In genomic region chr4:22047730-22048455, GRCm38 (mm10) we compare ENCODE assay signal across 27 mouse cellular contexts.
DNase-seq lines count a peak whose midpoint lies in the region; ATAC-seq and TF ChIP-seq lines count a peak whose summit lies in the region.
"Had no signal": no experiment of that assay in that cellular context is flagged by ENCODE, and none has a peak within 500 bp of the region (broad histone marks: within the 10 kb centered on the region; RNA-seq: fewer than 3 reads in every experiment).

No protein-coding gene starts in this region.

- TF ChIP-seq POLR2A in ES-Bruce4 (IDR thresholded peaks at IDR 0.05; ENCODE audit: insufficient read depth, low read length): no peak

- TF ChIP-seq EP300 in ES-Bruce4 (IDR thresholded peaks at IDR 0.05; ENCODE audit: insufficient read depth, low read depth, low read length): peak; percentile 21; the same call in 1 of the 2 replicates

- peak overlapping the region; percentile 97 for H3K27ac ChIP-seq in ES-Bruce4 (ENCODE audit: insufficient read depth, low read length)
- no peak overlapping the region for H3K27ac ChIP-seq in midbrain, embryonic 16.5 days (ENCODE audit: low read length)
- H3K27ac ChIP-seq: embryonic facial prominence, embryonic 13.5 days; forebrain, embryonic 10.5 days; forebrain, embryonic 15.5 days; heart, embryonic 13.5 days; hindbrain, embryonic 10.5 days; hindbrain, embryonic 15.5 days; limb, embryonic 12.5 days; lung, embryonic 15.5 days; midbrain, embryonic 13.5 days; stomach, embryonic 15.5 days had no signal

- no peak for ATAC-seq in midbrain, embryonic 16.5 days
- ATAC-seq: forebrain, embryonic 15.5 days; inflammation-experienced regulatory T-cells, adult 6 months; midbrain, embryonic 13.5 days had no signal

- intact Hi-C loops in left cerebral cortex, postnatal 36 days (cut with DNase I): no loop called here

- no peak overlapping the region for H3K9ac ChIP-seq in ES-Bruce4 (ENCODE audit: low read depth, poor library complexity, severe bottlenecking)
- H3K9ac ChIP-seq in midbrain, embryonic 16.5 days (ENCODE audit: low read depth, low read length): no peak overlapping the region
- H3K9ac ChIP-seq: embryonic facial prominence, embryonic 13.5 days; forebrain, embryonic 15.5 days; heart, embryonic 13.5 days; hindbrain, embryonic 15.5 days; limb, embryonic 12.5 days; lung, embryonic 15.5 days; midbrain, embryonic 13.5 days; stomach, embryonic 15.5 days had no signal

- peak; percentile 5 to 7 for DNase-seq in left cerebral cortex, postnatal 36 days (ENCODE audit: low spot score in 2 of 2)
- DNase-seq in left cerebral cortex, adult 18-20 months (ENCODE audit: low spot score in 2 of 2): no peak
- DNase-seq in 416B (ENCODE audit: low read depth): peak; percentile 1
- DNase-seq in WW6 (ENCODE audit: low read depth, low spot score): peak; percentile 20
- DNase-seq in embryo, embryonic 11 days: no peak
- DNase-seq: adrenal gland, postnatal 10 days; cerebellum, adult 11 months; cerebellum, adult 9-10 months; heart, postnatal 10 days; kidney, adult 11 months; kidney, postnatal 14 days; layer of hippocampus, adult 9-11 months; thymus, adult 18-20 months; thymus, postnatal 25 days had no signal

- H3K4me1 ChIP-seq in ES-Bruce4 (ENCODE audit: control insufficient read depth, insufficient read depth, low read length): no peaks in the 10 kb centered on the region
- H3K4me1 ChIP-seq in midbrain, embryonic 16.5 days (ENCODE audit: control insufficient read depth, insufficient read depth, low read length): no peaks in the 10 kb centered on the region
- H3K4me1 ChIP-seq: embryonic facial prominence, embryonic 13.5 days; forebrain, embryonic 10.5 days; forebrain, embryonic 15.5 days; heart, embryonic 13.5 days; hindbrain, embryonic 10.5 days; hindbrain, embryonic 15.5 days; limb, embryonic 12.5 days; lung, embryonic 15.5 days; midbrain, embryonic 13.5 days; stomach, embryonic 15.5 days had no signal

- TF ChIP-seq CTCF in ES-Bruce4 (IDR thresholded peaks at IDR 0.05; ENCODE audit: low read depth, low read length): no peak

- no peaks in the 10 kb centered on the region for H3K36me3 ChIP-seq in ES-Bruce4 (ENCODE audit: control insufficient read depth, insufficient read depth, low read length, poor library complexity, severe bottlenecking)
- no peaks in the 10 kb centered on the region for H3K36me3 ChIP-seq in midbrain, embryonic 16.5 days (ENCODE audit: control insufficient read depth, insufficient read depth, low read length)
- H3K36me3 ChIP-seq: embryonic facial prominence, embryonic 13.5 days; forebrain, embryonic 10.5 days; forebrain, embryonic 15.5 days; heart, embryonic 13.5 days; hindbrain, embryonic 10.5 days; hindbrain, embryonic 15.5 days; limb, embryonic 12.5 days; lung, embryonic 15.5 days; midbrain, embryonic 13.5 days; stomach, embryonic 15.5 days had no signal

- H3K27me3 ChIP-seq in ES-Bruce4 (ENCODE audit: control insufficient read depth, insufficient read depth, low read length, poor library complexity, severe bottlenecking): no peaks in the 10 kb centered on the region
- H3K27me3 ChIP-seq in midbrain, embryonic 16.5 days (ENCODE audit: control insufficient read depth, insufficient read depth, low read depth, low read length): no peaks in the 10 kb centered on the region
- H3K27me3 ChIP-seq: embryonic facial prominence, embryonic 13.5 days; forebrain, embryonic 15.5 days; heart, embryonic 13.5 days; hindbrain, embryonic 15.5 days; limb, embryonic 12.5 days; lung, embryonic 15.5 days; midbrain, embryonic 13.5 days; stomach, embryonic 15.5 days had no signal

- no peak overlapping the region for H3K4me3 ChIP-seq in ES-Bruce4 (ENCODE audit: low read depth, low read length)
- no peak overlapping the region for H3K4me3 ChIP-seq in midbrain, embryonic 16.5 days (ENCODE audit: low read depth, low read length)
- H3K4me3 ChIP-seq: embryonic facial prominence, embryonic 13.5 days; forebrain, embryonic 10.5 days; forebrain, embryonic 15.5 days; heart, embryonic 13.5 days; hindbrain, embryonic 10.5 days; hindbrain, embryonic 15.5 days; limb, embryonic 12.5 days; lung, embryonic 15.5 days; midbrain, embryonic 13.5 days; stomach, embryonic 15.5 days had no signal

- 69% methylated on average over 8 of the region's 8 CpGs for WGBS in midbrain, embryonic 16.5 days

- peaks cover 20% of the 10 kb centered on the region for H3K9me3 ChIP-seq in ES-Bruce4 (replicated peaks; ENCODE audit: control insufficient read depth, insufficient read depth, low read length, poor library complexity, severe bottlenecking)
- H3K9me3 ChIP-seq in midbrain, embryonic 16.5 days (replicated peaks; ENCODE audit: control insufficient read depth, low read length, poor library complexity, severe bottlenecking): no peaks in the 10 kb centered on the region
- H3K9me3 ChIP-seq: embryonic facial prominence, embryonic 13.5 days; forebrain, embryonic 10.5 days; forebrain, embryonic 15.5 days; heart, embryonic 13.5 days; hindbrain, embryonic 10.5 days; hindbrain, embryonic 15.5 days; limb, embryonic 12.5 days; lung, embryonic 15.5 days; midbrain, embryonic 13.5 days; stomach, embryonic 15.5 days had no signal

- H3K4me2 ChIP-seq in midbrain, embryonic 16.5 days (ENCODE audit: low read length): no peak overlapping the region
- H3K4me2 ChIP-seq: embryonic facial prominence, embryonic 13.5 days; forebrain, embryonic 15.5 days; heart, embryonic 13.5 days; hindbrain, embryonic 15.5 days; limb, embryonic 12.5 days; lung, embryonic 15.5 days; midbrain, embryonic 13.5 days; stomach, embryonic 15.5 days had no signal

Comparison
In these comparisons a context has a peak if more than half of its experiments do, and no peak if none do; other contexts are left out.
1. DNase-seq: peak in left cerebral cortex, postnatal 36 days (2 of 2), 416B (single experiment) and WW6 (single experiment); none in left cerebral cortex, adult 18-20 months (0 of 2) and embryo, embryonic 11 days (single experiment).